Mouse (Mus musculus): ENCODE results near the gene Sgsm1.

DNA sequence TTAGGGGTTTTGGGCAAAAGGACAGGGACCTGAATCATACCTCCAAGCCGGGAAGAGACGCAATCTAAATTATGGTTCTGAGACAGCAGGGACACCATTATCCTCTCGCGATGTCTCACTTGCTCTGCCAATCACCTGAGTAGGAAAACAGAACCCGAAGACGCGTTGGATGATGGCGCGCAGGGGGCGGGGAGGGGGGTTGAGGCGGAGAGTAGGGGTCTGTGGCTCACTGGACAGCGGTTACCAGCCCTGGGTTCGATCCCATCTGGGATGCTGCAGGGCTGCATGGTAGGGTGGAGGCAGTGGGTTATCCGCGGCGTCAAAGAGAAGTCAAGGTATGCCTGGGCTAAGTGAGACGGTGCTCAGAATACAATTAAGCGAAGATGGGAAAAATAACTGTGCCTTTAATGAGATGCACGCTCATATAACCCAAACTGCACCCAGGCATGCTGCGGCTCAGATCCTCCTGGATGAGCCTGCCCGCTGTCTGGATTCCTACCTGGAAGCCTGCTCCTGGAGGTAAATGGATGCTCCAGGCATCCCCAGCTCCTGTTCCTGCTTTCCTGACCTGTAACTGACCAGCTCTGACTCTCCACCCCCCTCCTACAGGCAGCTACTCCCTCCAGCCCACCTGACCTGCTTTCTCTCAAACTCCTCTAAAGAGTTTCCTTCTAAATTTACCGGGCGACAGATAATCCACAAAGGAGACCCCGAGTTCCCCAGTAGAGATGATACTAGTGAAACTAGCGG is 84.7 kb downstream of the Sgsm1 start:
- TF ChIP-seq EP300 (optimal IDR thresholded peaks at IDR 0.05) (no peak), CTCF (IDR thresholded peaks at IDR 0.05; ENCODE audit: low read depth) (no peak)

Data from stomach, postnatal 0 days (tissue).